Mouse (Mus musculus): ENCODE results near the gene Glmn. TPM values are rescaled to one million over a fixed set of nuclear protein-coding genes. Genes with fewer than 3 reads are reported as not detected.

The Glmn gene
- total and polyA plus RNA-seq, 3 experiments, result 11.6 to 29.1 (median 28.2) TPM

Other genes starting within 250 kb of the Glmn start
- 0.71 and 0.81 TPM in 2 replicates for gene Ephx4, start 195.2 kb downstream of the Glmn start, total RNA-seq (2012; rRNA removed)
- not detected in 2 replicates for gene Ephx4, start 195.2 kb downstream of the Glmn start, total RNA-seq (2014; rRNA removed)
- not detected in 2 replicates for gene Ephx4, start 195.2 kb downstream of the Glmn start, polyA plus RNA-seq (2012; ENCODE audit: insufficient read length, low read depth)
- gene Lpcat2b, start 166.3 kb downstream of the Glmn start, total RNA-seq (2012; rRNA removed), result not detected in 2 replicates
- gene Lpcat2b, start 166.3 kb downstream of the Glmn start, total RNA-seq (2014; rRNA removed), result not detected in 2 replicates
- not detected in 2 replicates for gene Lpcat2b, start 166.3 kb downstream of the Glmn start, polyA plus RNA-seq (2012; ENCODE audit: insufficient read length, low read depth)
- gene Btbd8, start 159.9 kb downstream of the Glmn start, total RNA-seq (2012; rRNA removed), result 4.8 and 5.9 TPM in 2 replicates
- gene Btbd8, start 159.9 kb downstream of the Glmn start, total RNA-seq (2014; rRNA removed), result 5.1 TPM in 2 replicates
- gene Btbd8, start 159.9 kb downstream of the Glmn start, polyA plus RNA-seq (2012; ENCODE audit: insufficient read length, low read depth), result 3.9 and 5.2 TPM in 2 replicates
- gene Gm42669, start 90.3 kb downstream of the Glmn start, total RNA-seq (2012; rRNA removed), result 0.17 TPM in 2 replicates
- gene Gm42669, start 90.3 kb downstream of the Glmn start, total RNA-seq (2014; rRNA removed), result not detected in 2 replicates
- gene Gm42669, start 90.3 kb downstream of the Glmn start, polyA plus RNA-seq (2012; ENCODE audit: insufficient read length, low read depth), result 0.95 and 1.0 TPM in 2 replicates
- gene 1700028K03Rik, start 63.2 kb downstream of the Glmn start, total RNA-seq (2012; rRNA removed), result 0.04 TPM in 1 of 2 replicates, not detected in the other
- not detected in 2 replicates for gene 1700028K03Rik, start 63.2 kb downstream of the Glmn start, total RNA-seq (2014; rRNA removed)
- gene 1700028K03Rik, start 63.2 kb downstream of the Glmn start, polyA plus RNA-seq (2012; ENCODE audit: insufficient read length, low read depth), result not detected in 2 replicates
- 24.3 and 27.0 TPM in 2 replicates for gene Rpap2, start 515 bp downstream of the Glmn start, total RNA-seq (2012; rRNA removed)
- 38.1 and 42.7 TPM in 2 replicates for gene Rpap2, start 515 bp downstream of the Glmn start, total RNA-seq (2014; rRNA removed)
- gene Rpap2, start 515 bp downstream of the Glmn start, polyA plus RNA-seq (2012; ENCODE audit: insufficient read length, low read depth), result 28.3 and 31.0 TPM in 2 replicates
- gene Gfi1, start 128.1 kb upstream of the Glmn start, total RNA-seq (2012; rRNA removed), result 1.2 and 1.4 TPM in 2 replicates
- 1.5 TPM in 2 replicates for gene Gfi1, start 128.1 kb upstream of the Glmn start, total RNA-seq (2014; rRNA removed)
- gene Gfi1, start 128.1 kb upstream of the Glmn start, polyA plus RNA-seq (2012; ENCODE audit: insufficient read length, low read depth), result 0.99 and 1.2 TPM in 2 replicates
- not detected in 2 replicates for gene Ube2d2b, start 232.2 kb upstream of the Glmn start, total RNA-seq (2012; rRNA removed)
- gene Ube2d2b, start 232.2 kb upstream of the Glmn start, total RNA-seq (2014; rRNA removed), result not detected in 2 replicates
- not detected in 2 replicates for gene Ube2d2b, start 232.2 kb upstream of the Glmn start, polyA plus RNA-seq (2012; ENCODE audit: insufficient read length, low read depth)

All from CH12.LX (cell line).